Mouse (Mus musculus) monocyte, adult 5-6 weeks (primary cell): ENCODE data around the gene Guca1b. TPM values are rescaled to one million over a fixed set of nuclear protein-coding genes. Genes with fewer than 3 reads are reported as not detected.

ENCODE experiments used
- ATAC-seq: fragments of 153-309, 156-312 bp; replicated peaks from 2 replicates; pipeline ENCODE4 v1.8.0; 2017; ENCODE audit warnings: mild to moderate bottlenecking; ENCODE audit not compliant: low TSS enrichment, insufficient number of reproducible peaks, severe bottlenecking, poor library complexity, low FRiP score
- total RNA-seq: library from RNA; stranded (forward); fragments of 200-1000, 200-491, 200-594 nt; gene quantifications from 3 replicates; pipeline ENCODE4 v1.2.3, GENCODE M21; 2017

Guca1b gene
- 0.43 to 3.8 TPM (median 1.6 TPM) in 3 replicates for total RNA-seq

GRCm38 (mm10) chr17:47385145-47385544 lies at the start of gene Guca1b:
Guca1b (plus strand) TSS chr17:47385393.
- no peak for ATAC-seq

- no peak for ATAC-seq
Measured at GRCm38 (mm10) chr17:47343121-47343520, 42.1 kb upstream of the Guca1b start.

DNA sequence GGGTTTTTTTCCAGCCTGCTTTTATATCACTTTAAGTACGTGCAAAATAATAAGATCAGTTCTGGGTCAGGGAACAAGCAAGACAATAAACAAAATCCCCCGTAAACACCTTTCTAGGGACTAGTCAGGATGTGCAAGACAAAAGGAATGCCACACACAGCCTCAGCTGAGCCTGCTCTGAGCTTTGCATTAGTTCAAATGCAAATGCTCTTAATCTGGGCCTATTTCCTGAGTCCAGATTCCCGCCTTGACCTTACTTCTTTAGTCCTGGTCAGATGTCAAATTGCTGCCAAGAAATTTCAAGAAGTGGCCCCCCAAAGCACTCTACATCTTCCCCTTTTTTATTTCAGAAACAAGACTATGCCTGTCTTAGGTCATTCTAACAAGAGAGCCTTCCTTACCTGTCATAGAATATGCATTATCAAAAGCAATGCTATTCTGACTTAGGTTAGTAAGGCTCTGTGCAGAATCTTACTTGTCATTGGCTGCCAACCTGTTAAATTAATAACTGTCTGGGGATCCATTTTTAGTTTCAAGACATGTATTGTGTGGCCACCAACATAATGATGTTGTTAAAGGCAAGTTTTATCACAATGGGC lies 35.4 kb upstream of the Guca1b start:
- no peak for ATAC-seq

DNA sequence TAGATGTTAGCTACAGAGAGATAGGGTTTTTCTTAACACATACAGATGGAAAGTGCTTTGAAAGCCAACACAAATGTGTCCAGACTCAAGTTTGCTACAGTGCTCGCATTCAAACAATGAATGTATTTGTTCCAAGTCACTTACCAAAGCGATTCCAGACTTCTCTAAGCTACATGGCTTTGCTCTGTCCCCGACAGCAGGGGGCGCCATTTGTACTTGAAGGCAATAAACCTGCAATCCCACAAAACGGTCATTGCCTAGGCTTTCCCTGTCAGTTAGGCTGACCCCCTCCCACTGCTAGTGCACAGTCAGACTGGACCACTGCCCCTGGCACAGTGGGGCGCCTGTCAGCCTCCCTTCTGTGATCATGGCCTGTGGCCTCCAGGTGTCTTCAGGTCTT lies 25.2 kb upstream of the Guca1b start:
- peak; percentile 63; the same call in 1 of the 2 replicates for ATAC-seq

- no peak for ATAC-seq
Measured at GRCm38 (mm10) chr17:47361343-47361742, 23.9 kb upstream of the Guca1b start.

GRCm38 (mm10) chr17:47368401-47369086 lies 16.6 kb upstream of the Guca1b start, which contains the start of gene Mrps10:
Mrps10 (plus strand) TSS chr17:47368887.
- peak; percentile 94 for ATAC-seq

DNA sequence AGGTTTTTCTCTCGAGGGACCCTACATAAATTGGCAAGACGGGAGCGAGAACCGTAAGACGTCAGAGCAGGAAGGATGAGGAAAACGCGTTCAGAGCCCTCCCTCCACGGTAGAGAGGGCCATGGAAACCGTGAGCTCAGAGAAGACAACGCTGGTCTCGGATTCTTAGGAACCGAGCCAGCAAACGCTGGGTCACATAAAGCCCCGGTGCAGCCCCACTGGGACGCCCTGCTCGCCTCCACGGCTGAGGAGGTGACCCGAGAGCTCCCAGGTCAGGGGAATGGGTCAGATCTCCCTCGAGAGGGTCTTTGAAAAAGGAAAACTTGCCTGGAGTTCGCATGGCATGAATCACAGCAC lies 16.1 kb upstream of the Guca1b start:
- no peak for ATAC-seq

DNA sequence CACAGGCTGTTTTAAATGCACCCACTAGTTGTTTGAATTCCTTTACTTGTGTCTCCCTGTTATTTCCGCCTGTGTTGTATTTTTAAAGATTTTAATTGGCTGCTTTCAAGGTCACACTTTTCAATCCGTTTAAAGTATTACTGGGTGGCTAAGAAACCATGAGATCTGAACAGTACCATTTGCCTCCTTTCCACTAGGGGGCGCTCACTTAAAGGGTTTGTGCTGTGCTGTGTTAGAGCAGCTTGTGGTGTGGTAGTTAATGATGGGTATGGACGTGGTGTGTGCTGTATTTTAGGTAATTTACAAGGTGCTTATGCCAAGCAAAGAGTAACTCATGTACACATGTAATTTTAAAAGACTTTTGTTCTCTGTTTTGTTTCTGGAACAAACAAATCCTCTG lies 13.7 kb upstream of the Guca1b start:
- peak; percentile 55; the same call in 1 of the 2 replicates for ATAC-seq

GRCm38 (mm10) chr17:47373991-47374390 lies 11.2 kb upstream of the Guca1b start:
- no peak for ATAC-seq

GRCm38 (mm10) chr17:47376779-47377280 lies 8.4 kb upstream of the Guca1b start:
- ATAC-seq, result no peak

DNA sequence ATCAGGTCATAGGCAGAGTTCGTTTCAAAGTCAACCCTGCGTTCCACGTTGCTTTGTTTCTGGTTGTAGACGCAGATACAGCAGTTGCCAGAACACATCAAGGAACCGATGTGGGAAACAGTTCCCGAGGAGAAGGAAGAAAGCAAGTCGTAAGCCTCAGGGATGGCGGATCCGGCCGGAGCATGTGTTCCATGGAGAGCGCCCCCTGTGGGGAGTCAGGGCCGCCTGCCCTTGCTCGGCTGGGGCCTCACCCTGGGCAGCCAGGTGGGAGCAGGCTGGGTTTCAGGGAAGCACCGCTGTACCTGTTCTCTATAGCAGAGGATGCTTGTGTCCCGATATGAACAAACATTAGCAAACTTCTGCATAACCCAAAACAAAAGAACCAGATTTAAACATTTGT lies 7.1 kb upstream of the Guca1b start:
- no peak for ATAC-seq

- no peak for ATAC-seq
Measured at GRCm38 (mm10) chr17:47381917-47382316, 3.3 kb upstream of the Guca1b start.

DNA sequence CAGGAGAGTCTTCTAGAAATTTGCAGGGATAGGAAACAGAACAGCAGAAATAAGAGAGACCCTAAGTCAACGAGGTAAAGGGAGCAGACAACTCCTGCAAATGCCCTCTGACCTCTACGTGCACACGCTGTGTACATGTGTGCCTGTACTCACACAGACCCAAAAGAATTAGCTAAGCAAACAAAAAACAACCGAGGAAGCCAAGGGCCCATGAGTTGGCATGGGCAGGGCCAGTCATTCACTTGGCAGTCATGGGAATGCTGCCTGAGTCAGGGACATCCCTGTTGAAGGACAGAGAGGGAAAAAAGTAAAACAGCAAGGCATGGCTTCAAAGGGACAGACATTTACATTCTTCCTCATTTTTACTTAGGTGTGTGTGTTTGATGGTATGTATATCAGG lies 1.9 kb upstream of the Guca1b start:
- no peak for ATAC-seq

- no peak for ATAC-seq
Measured at GRCm38 (mm10) chr17:47384064-47384463, 1.1 kb upstream of the Guca1b start.

DNA sequence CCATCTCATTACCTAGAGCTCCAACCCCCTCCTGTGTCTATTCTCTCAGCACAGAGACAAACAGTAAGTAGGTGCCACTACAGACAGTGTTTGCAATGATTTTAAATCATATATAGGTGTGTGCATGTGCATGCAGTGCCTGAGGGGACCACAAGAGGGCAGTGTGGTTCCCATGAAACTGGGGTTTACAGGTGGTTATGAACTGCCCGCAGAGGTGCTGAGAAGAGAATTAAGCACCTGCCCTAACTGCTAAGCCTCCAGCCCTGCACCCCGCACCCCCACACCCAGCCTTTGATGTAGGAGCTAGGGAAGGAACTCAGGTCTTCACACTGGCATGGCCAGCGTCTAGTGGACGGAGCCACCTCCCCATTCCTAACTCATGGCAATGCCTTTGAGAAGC lies 1.5 kb downstream of the Guca1b start:
- ATAC-seq, result 0 out of 2 replicates have a peak, but pooled peaks have one; percentile 47

- 0 out of 2 replicates have a peak, but pooled peaks have one; percentile 29 for ATAC-seq
Measured at GRCm38 (mm10) chr17:47394223-47394869, 9.2 kb downstream of the Guca1b start.

- peak; percentile 88 for ATAC-seq
Measured at GRCm38 (mm10) chr17:47395376-47395913, 10.3 kb downstream of the Guca1b start.

GRCm38 (mm10) chr17:47399091-47399490 lies 13.9 kb downstream of the Guca1b start:
- ATAC-seq, result no peak

GRCm38 (mm10) chr17:47400451-47400850 lies 15.3 kb downstream of the Guca1b start, which contains the start of gene Guca1a:
Guca1a (minus strand) TSS chr17:47400584.
- ATAC-seq, result no peak
